Mouse (Mus musculus): Measurements from ENCODE around the gene Sox5. TPM values are rescaled to one million over a fixed set of nuclear protein-coding genes. Genes with fewer than 3 reads are reported as not detected.

Gene Sox5
- total RNA-seq, 2 experiments from 2014 or later: 39.5 to 48.8 TPM

DNA sequence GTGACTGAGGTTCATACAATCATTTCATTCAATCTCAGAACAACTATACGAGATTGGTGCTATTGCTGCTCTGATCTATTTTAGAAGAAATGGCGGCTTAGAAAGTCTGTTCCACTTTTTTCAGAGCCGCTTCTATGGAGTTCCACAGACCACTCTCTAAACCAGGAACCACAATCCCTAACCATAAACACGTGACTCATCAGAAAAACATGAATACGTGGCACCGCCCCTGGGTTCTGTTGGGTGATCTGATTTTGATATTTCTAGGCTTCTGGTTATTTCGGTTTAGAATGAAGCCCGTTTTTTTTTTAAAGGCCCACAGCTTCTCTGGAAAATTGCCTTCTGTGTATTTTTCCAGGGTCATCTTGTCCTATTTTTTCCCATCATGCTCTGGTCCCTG is 720.0 kb downstream of the Sox5 start:
- DNase-seq (ENCODE audit: low spot score in 2 of 2): no peak

DNA sequence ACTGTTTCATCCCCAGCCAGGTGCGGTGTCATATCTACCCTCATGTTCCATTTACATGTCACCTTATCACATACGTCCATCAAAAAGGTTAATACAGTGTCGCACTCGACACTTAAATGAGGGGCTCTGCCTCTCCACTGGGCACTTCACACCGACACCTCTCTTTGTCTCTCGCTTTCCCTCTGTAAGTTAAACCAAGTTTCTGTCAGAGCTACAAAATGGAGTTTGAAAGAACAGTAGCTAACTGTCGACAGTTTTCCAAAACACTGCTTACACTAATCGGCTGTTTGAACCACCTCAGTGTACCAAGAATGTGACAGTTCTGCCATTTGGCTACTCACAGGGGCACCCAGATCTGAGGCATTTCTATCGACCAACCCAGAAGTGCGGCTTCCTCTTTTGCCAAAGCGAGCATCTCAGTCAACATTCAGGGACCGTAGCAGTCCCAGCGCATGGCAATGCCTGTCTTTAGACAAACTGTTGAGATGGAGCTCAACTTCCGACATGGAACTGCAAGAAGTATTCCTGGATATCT is 724.6 kb downstream of the Sox5 start:
- peak in 1 of 2 experiments; percentile 24 for DNase-seq (ENCODE audit: low spot score in 2 of 2)

DNA sequence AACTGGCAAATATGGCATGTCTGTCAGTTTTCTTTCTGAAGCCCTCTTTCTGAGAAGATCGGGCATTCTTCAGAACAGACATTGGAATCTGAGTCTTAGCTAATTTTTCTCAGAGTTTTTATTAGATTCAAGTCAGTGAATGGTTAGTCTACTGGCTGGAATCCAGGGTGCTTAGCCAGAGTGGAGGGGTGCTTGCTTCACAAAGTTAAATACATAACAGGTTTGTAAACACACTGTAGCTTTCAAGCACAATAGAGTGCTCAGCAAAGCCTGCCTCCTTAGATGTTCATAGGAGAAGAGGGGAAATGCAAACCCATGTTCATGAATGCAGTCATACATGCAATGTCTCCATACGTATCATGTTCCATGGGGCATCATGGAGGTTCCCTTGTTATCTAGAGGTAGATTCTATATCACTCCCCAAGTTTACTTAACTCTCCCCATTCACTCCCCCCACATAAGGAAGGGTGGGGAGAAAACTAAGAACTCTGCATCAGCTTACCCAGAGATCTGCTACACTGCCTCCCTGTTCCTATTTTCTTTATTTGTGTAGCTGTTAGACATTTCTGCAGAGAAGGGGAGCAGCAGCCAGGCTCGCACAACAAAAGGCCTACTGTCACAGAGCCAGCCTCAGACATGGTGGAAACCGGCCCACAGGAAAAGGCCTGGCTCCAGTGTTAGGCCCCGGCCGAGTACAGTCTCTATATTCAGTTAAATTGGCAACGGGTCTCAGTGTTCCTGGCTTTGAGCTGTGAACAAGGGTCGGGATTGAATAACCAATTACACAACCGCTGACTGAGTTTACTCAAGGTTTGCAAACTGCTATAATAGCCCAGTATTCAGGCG is 725.3 kb downstream of the Sox5 start:
- DNase-seq (ENCODE audit: low spot score in 2 of 2): peak; percentile 70 to 90

DNA sequence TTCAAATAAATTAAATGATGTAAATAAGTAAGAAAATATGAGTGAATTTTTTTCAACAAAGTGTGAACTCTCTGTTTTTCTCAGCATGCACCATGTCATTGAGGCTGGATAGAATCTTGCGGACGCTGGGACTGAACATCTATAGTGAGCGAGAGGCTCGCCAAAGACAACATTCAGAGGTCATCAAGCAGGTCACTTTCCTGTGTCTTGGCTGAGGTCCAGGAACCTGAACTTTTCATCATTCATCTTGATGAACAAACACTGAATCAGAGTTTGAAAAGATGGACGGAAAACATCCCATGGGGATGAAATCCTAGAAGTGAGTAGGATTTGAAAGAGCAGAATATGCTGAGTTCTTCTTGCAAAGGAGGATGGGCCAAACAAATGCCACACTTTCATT is 729.3 kb downstream of the Sox5 start:
- no peak for DNase-seq (ENCODE audit: low spot score in 2 of 2)

DNA sequence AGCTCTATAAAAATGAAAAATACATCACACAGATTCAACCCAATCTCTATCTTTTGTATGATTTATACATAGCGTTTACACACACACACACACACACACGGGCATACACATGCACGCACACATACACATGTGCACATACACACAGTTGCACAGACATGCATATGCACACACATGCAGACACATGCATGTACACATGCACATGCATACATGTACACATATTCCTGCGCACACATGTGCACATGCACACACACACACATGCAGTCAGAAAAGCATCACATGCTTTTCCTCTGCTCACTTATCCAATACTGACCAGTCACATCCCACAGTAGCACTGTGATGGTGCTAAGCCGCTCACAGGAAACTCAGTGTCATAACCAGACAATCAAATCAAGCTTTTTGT is 730.5 kb downstream of the Sox5 start:
- DNase-seq (ENCODE audit: low spot score in 2 of 2): no peak

DNA sequence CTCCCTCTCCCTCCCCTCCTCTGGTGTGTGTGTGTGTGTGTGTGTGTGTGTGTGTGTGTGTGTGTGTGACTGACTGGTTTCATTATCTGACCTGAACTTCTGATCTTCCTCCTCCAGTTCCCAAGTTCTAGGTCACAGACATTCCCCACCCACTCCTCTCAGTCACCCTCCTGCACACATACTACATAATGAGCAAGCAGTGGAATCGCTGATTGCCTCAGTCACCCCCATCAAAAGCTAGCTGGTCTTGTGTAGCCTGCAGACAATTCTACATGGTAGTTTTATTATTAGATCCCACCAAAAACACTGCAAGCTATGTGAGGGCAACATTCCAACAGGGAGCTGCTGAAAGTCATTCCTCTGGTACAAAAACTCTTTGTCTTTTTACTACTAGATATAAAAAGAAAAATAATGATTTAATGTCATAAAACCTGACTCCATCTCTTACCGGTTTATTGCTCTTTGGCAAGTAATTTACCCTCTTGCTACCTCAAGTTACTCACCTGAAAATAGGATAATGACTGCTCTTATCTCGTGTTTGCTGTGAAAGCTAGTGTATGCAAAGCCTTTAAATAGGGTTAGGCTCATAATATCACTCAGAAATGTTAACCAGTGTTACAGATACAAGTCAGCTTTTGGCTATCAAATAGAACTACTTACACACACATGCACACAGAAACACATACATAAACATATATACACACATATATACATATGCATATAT is 733.4 kb downstream of the Sox5 start:
- DNase-seq (ENCODE audit: low spot score in 2 of 2): no peak

DNA sequence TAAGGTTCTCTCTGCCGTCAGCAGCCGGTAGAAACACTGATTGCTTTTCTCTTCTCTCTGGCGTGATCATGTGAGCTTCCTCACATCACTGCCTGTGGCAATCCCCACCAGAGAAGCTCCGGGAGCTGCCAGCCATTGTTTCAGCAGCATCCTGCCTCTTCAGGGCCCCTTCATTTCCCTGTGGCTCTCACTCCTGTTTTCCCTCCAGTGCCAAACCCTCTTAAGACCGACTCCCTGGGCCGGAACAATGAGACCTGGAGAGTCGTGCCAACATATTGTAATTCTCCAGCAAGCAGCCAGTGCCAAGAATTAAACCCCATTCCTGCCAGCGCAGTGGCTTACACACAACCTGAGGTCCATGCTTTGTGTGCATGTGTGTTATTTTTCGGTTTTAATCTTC is 736.3 kb downstream of the Sox5 start:
- DNase-seq (ENCODE audit: low spot score in 2 of 2): peak; percentile 24 to 34

DNA sequence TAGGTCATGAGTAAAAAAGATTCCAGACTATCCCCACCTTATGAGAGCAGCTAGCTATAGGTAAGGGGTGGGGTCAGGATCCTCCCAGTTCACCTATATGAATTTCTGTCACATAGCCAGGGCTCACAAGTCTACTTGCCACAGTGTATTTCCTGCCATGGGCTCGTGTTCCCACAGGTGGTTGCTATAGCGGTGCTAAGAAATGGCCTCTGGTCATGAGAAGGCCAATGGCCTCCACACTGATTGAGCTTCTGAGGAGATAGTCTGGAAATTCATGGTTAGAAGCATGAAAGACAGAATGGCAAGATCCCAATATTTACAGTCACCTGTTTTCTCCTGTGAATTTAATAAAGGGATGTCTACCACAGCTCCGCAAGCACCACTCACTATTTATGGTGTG is 737.4 kb downstream of the Sox5 start:
- no peak for DNase-seq (ENCODE audit: low spot score in 2 of 2)

DNA sequence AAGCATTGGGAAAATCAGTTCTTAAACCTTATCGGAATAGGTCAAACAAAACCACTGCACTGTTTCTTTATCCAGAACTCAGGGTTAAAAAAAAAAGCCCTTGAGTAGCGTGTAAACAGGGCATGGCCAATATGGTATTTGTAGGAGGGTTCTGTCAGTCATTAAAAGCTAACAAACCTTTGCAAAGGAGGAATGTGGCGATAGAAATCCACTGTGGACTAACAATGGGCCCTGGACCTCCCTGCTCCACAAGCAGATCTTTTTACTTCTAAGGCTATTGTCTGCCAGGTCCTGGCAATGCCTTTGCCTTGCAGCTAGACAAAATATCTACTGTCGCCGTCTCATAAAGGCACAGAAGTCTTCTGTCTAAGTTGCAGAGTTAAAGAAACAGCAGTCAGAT is 738.8 kb downstream of the Sox5 start:
- no peak for DNase-seq (ENCODE audit: low spot score in 2 of 2)

DNA sequence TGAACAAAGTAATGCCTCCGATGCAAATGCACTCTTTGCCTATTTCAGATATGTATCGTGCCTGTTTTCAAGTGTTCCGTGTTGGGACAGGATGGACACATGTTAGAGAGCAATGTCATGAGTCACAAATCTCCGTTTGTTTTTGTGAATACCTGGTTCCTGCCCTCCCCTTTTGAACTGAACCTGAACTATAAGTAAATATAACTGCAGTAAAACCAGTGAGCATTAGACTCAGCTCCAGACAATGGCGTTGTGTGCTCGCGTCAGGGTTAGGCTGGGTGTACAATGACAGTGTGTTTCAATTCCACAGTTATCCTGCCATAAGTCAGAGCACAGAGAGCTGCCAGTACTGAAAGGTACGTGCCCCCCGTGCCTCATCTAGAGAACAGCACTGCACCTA is 739.8 kb downstream of the Sox5 start:
- no peak for DNase-seq (ENCODE audit: low spot score in 2 of 2)

DNA sequence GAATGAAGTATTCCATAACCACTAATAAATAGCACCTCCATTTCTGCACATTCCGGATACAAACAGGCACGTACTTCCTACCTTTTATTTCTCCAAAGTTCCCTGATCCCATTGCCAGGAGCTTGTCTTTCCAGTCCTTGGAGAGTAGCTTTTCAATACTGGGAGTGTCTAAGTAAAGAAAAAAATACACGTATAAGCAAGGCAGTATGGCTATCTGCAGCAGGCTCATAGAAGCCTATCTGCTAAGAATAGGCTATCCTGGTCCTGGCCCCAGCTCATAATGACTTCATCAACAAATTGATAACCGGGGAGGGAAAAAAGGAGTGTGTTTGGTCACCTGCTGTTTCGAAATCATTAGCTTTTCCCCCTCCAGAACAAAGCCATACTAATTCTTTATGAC is 740.6 kb downstream of the Sox5 start:
- no peak for DNase-seq (ENCODE audit: low spot score in 2 of 2)

DNA sequence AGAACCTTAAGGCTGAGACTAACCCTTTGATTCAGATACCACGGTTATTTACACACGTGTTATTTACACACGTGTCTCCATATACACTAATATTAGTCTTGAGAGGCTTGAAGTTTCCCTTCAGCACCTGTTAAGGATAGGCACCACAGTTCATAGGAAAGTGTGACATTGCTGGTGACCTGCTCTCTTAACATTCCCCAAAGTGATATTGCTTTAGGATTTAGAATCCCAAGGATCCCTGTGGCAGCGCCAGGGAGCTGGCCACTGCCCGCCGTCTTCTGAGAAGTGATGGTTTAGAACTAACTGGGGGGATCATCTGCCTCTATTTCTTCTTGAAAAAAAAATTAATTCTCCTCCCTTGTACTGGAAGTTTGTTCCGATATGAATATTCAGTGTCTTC is 741.4 kb downstream of the Sox5 start:
- no peak for DNase-seq (ENCODE audit: low spot score in 2 of 2)

DNA sequence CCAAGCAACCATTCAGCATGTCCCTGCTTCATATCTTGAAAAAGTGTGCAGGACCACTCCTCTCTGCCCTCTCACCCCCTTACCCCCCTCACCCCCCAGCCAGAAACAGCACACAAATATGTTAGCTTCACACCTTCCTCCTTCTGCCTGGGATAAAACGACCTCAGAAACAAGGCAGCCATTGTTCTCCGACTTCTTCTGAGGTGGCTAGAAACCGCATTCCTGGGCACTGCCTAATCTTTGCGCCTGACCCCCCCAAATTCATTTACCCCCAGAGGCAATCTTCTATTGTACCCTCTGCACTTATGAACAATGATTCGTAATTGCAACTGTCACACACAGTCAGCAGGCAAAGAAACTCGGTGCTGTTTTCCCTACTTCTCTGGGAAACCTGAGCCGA is 742.6 kb downstream of the Sox5 start:
- no peak for DNase-seq (ENCODE audit: low spot score in 2 of 2)

DNA sequence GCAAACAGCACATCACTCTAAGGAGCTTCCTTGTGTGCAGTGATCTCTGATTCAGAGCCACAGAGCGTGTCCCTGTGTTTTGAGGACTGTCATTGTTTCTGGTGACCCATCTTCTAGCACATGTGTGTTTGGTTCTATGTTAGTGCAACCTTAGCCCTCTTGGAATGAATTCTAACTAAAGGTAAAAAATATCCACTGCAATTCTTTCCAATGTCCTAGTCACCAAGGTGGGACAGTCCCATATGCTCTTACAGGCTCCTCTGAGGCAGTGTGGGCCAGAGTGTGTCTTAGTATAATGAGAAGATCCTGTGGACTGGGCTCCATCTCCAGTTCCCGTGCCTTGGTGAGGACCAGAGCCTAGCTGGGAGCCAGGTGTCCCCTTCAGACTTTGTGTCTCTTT is 748.6 kb downstream of the Sox5 start:
- DNase-seq (ENCODE audit: low spot score in 2 of 2): no peak

DNA sequence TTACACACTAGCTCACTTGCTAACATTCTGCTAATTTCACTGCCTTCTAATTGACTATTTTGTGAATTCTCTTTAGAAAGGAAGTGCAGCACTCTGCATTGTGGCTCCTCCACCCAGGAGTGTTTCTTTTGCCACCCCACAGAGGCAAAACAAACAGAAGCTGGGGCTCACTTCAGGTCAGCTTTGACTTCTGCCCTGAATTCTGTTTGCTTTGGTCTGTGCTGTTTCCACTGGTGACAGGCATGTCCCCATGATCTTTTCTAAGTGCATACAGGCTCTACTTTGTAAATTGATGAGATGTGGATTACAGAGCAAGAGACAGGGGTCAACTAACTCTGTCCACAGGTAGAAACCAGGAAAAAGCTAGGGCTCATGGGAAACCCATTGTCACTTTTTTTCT is 764.8 kb downstream of the Sox5 start:
- no peak for DNase-seq (ENCODE audit: low spot score in 2 of 2)

DNA sequence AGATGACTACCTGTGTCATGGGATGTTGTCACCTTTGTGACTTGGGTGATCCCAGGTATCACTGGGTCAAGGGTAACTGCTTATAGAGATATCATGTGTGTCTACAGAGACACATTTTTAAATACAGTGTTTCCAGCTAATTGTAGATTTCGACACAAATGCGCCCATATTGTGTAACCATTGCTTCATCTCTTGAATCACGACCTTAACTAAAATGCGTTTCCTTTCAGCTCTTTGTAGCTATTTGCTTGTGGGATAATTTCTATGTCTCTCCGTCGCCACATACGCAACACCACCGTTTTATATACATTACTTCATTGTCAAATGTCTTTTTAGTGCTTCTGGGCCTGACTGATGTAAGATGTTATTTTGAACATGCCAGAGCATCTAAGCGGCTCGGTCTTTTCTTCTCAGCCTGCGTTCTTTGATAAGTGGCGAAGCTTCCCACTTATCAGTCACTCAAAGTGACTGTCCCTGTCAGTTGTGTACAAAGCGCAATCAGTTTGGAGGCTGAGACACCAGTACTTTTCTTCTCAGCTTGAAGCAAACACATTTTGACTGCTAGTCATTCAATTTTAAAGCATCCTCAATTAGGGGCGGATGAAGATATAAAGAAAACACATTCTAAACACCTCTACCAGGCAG is 769.8 kb downstream of the Sox5 start:
- no peak for DNase-seq (ENCODE audit: low spot score in 2 of 2)

DNA sequence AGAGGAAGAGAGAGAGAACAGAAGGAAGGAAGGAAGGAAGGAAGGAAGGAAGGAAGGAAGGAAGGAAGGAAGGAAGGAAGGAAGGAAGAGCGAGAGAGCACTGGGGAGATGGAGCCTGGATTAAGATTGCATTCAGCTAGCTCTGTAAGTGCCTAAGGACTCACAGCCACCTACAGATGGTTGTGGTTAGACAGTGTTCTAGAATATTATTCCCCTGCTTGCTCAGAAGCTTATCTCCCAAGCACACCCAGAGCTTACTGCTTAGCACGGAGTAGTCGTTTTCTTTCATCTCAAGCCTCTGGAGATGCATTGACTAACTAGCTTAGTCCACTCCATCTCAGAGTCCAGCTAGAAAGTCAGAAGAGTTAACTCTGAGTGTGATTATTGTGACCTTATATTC is 770.8 kb downstream of the Sox5 start:
- no peak for DNase-seq (ENCODE audit: low spot score in 2 of 2)

DNA sequence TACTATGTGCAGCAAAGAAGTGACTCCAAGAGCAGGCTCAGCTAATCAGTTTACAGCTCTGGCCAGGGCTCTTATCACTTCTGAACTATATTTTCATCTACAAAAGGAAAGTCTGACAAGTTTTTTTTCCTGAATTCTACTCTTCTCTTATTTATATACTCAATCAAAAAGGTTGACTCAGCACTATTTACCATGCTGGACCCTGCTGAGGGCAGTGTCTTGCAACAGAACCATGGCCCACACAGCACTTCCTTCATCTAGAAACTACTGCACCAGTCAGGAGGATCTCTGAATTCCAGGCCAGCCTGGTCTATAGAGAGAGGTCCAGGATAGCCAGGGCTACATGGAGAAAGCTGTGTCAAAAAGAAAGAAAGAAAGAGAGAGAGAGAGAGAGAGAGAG is 771.5 kb downstream of the Sox5 start:
- no peak for DNase-seq (ENCODE audit: low spot score in 2 of 2)

DNA sequence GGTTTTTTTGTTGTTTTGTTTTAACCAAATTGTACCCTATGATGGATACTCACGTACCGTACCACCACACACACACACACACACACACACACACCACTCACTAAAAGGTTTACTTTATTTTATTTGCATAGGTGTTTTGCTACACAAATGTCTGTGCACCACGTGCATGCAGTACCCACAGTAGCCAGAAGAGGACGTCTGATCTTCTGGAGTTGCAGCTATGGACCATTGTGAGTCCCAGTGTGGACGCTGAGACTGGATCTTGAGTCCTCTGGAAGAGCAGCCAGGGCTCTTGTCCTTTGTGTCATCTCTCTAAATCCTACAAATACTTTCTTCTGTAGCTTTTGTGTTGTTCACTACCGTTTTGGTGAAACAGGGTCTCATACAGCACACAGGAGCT is 776.6 kb downstream of the Sox5 start:
- no peak for DNase-seq (ENCODE audit: low spot score in 2 of 2)

DNA sequence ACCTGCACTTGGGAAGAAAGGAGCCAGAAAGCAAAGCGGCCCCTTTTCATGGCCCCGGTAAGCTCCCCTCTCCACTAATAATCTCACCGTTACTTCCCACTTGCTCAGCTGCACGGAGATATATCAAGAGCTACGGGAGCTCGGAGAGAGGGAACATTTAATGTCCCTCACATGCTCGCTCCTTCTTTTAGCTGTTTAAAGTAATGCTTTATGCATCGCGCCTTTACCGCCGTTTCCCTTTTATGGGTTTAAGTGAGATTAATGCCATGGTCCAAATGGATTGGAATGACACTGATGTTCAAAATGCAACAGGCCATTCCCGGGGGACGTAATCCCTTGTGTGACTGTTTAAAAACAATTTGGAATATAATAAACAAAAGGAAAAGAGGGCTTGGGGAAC is 783.6 kb downstream of the Sox5 start:
- no peak for DNase-seq (ENCODE audit: low spot score in 2 of 2)

DNA sequence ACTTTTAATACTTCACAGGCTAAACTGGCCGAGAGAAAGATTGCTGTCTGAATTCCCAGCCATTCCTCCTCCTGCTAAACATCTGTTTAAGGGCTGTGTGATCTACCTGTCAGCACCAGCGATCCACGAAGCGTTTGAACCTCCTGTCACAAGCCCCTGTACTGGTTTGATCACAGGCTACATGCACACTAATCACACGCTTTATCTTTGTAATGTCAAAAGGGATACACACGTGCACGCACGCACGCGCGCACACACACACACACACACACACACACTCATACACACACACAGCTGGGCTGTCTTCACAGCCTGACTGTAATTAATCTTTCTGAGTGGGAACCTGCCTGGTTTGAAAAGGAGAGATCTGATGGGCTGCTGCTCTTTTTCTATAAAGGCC is 784.2 kb downstream of the Sox5 start:
- no peak for DNase-seq (ENCODE audit: low spot score in 2 of 2)

DNA sequence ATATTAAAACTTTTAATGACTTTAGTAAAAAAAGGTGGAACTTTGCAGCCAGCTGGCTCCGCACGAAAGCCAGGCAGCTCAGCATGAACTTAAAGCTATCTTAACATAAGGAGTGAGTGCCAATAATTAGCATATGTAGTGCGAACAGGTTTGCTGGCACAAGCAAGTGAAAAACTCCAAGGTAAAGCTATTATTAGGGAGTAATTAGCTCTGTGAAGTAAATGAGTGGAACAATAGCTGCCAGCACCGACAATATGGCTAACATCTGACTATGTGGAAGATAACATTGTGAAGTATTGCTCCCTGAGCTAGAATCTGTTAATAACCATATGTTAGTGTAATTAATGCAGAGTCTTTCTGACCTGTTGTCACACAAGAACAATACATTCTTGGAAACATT is 786.7 kb downstream of the Sox5 start:
- DNase-seq (ENCODE audit: low spot score in 2 of 2): peak in 1 of 2 experiments; percentile 43
